Mouse (Mus musculus): ENCODE measurements around the gene Dnah14. TPM values are rescaled to one million over a fixed set of nuclear protein-coding genes. Genes with fewer than 3 reads are reported as not detected.

Dnah14 gene
- total and polyA plus RNA-seq, 2 experiments from 2014 or later: 0.56 TPM; not detected in 1

DNA sequence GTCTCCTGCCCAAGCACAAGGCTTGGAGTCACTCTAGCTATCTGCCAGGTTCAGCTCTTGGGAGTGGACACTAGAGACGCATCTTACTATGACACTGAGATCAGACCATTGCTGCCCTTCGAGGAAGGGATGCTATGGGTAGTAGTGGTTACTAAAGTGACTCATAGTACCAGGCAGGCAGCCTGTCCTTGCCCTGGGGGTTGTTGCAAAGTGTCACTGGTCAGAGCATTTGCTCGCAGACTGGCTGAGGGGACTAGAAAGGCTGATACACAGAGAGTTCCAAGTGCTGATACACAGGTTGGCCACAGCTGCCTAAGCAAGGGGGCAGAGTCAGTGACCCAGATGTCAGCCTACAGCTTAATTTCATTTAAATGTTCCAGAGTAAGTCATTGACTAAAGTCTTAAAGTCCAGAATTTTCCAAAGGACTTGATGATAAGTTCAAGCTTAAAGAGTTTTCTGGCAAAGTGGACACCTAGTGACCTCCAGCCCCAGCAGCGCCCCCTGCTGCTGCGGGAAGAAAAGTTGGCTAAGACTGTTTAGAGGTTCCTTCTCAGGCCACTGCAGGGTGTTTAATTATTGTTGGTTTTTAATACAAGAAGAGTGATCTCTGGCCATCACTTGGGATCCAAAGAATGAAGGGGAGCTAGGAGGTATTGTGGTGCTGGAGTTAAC, 32.5 kb upstream of the Dnah14 start:
- H3K27me3 ChIP-seq (ENCODE audit: control insufficient read depth, insufficient read depth, low read length): no peaks in the 10 kb centered on the region
- ATAC-seq (ENCODE audit: insufficient read depth, low read depth): no peak
- no peak overlapping the region for H3K4me2 ChIP-seq (ENCODE audit: low read depth, low read length)
- TF ChIP-seq EP300 (IDR thresholded peaks at IDR 0.05; ENCODE audit: low read depth) (no peak), CTCF (IDR thresholded peaks at IDR 0.05; ENCODE audit: low read depth) (peak; percentile 44)
- H3K36me3 ChIP-seq (replicated peaks; ENCODE audit: control insufficient read depth, insufficient read depth, low read length): no peaks in the 10 kb centered on the region
- H3K4me1 ChIP-seq (ENCODE audit: control insufficient read depth, insufficient read depth): no peaks in the 10 kb centered on the region
- H3K27ac ChIP-seq (ENCODE audit: low read depth): no peak overlapping the region
- H3K9ac ChIP-seq (replicated peaks; ENCODE audit: low read depth, low read length): no peak overlapping the region
- no peak overlapping the region for H3K4me3 ChIP-seq (ENCODE audit: low read depth, low read length)
- WGBS: 72% methylated on average over 5 of the region's 5 CpGs
- H3K9me3 ChIP-seq (replicated peaks; ENCODE audit: control insufficient read depth, low read length): no peaks in the 10 kb centered on the region
- peak; percentile 39 for DNase-seq (ENCODE audit: low spot score)

DNA sequence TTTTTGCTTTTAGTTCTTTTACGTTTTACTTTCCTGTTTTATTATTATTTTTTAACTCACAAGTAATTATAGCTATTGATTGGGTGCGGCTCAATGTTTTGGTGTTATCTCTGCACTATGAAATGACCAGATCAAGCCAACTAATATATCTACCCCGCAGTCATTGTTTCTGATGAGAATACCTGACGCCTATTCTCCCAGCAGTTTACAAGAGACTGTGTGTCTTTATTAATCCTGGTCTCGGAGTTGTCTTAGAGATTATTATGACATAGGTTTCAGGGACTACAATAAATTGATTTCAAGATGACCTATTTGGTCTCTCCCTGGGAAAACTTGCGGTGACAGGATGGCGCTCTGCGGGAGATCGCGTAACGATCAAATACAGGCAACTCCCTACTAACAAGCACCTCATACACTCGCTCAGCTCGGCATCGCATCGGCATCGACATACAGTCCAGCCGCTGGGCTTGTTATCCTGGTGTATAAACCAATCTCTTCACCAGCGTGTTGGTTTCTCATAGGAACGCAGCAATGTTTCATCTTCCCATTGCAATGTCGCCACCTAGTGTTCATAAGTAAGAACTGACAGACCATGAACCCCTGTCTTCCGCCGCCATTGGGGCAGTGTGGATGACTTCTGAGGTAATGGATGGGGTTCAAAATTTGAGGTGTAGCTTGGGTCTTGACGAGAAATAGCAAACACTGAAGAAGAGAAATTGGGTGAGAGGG, 31.2 kb upstream of the Dnah14 start:
- 29% methylated on average over 23 of the region's 23 CpGs for WGBS
- no peak; the same call in 1 of the 2 replicates for ATAC-seq (ENCODE audit: insufficient read depth, low read depth)
- no peak overlapping the region for H3K27ac ChIP-seq (ENCODE audit: low read depth)

DNA sequence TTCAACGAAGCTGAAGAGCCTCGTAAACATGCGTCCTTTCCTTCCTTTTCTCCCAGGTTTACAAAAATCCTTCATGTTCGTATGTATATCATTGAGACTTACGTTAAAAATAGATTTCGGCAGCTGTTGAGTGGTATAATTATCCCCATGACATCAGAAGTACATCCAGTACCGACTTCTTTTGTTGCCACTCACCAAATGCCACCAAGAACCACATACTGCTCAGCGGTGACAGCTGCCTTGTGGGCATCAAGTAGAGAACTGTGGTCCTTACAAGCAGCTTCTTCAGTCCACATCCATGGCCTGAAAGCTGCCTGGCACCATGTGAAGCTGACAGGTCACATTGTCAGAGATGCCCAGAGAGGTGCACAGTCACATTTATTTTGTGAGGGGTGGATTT, 26.4 kb upstream of the Dnah14 start:
- H3K4me2 ChIP-seq (ENCODE audit: low read depth, low read length): no peak overlapping the region
- H3K9ac ChIP-seq (replicated peaks; ENCODE audit: low read depth, low read length): no peak overlapping the region
- TF ChIP-seq EP300 (IDR thresholded peaks at IDR 0.05; ENCODE audit: low read depth) (no peak), CTCF (IDR thresholded peaks at IDR 0.05; ENCODE audit: low read depth) (no peak)
- no peak overlapping the region for H3K27ac ChIP-seq (ENCODE audit: low read depth)
- no peaks in the 10 kb centered on the region for H3K9me3 ChIP-seq (replicated peaks; ENCODE audit: control insufficient read depth, low read length)
- WGBS: 70% methylated on average over 8 of the region's 8 CpGs
- DNase-seq (ENCODE audit: low spot score): no peak
- ATAC-seq (ENCODE audit: insufficient read depth, low read depth): no peak
- 0 out of 2 replicates have a peak, but pooled peaks cover 3% of the 10 kb centered on the region for H3K27me3 ChIP-seq (ENCODE audit: control insufficient read depth, insufficient read depth, low read length)
- H3K36me3 ChIP-seq (replicated peaks; ENCODE audit: control insufficient read depth, insufficient read depth, low read length): no peaks in the 10 kb centered on the region
- H3K4me3 ChIP-seq (ENCODE audit: low read depth, low read length): no peak overlapping the region
- peaks cover 5% of the 10 kb centered on the region; the same call in 1 of the 2 replicates for H3K4me1 ChIP-seq (ENCODE audit: control insufficient read depth, insufficient read depth)

More for the DNA sequence above, 31.2 kb upstream of the Dnah14 start:
- Histone ChIP-seq H3K4me2 (ENCODE audit: low read depth, low read length) (0 out of 2 replicates have a peak overlapping the region, but pooled peaks have one; percentile 12), H3K36me3 (replicated peaks; ENCODE audit: control insufficient read depth, insufficient read depth, low read length) (no peaks in the 10 kb centered on the region), H3K4me3 (ENCODE audit: low read depth, low read length) (no peak overlapping the region), H3K9ac (replicated peaks; ENCODE audit: low read depth, low read length) (no peak overlapping the region), H3K27me3 (ENCODE audit: control insufficient read depth, insufficient read depth, low read length) (0 out of 2 replicates have a peak, but pooled peaks cover 3% of the 10 kb centered on the region), H3K9me3 (replicated peaks; ENCODE audit: control insufficient read depth, low read length) (no peaks in the 10 kb centered on the region), H3K4me1 (ENCODE audit: control insufficient read depth, insufficient read depth) (no peaks in the 10 kb centered on the region)
- DNase-seq (ENCODE audit: low spot score): peak; percentile 81
- TF ChIP-seq CTCF (IDR thresholded peaks at IDR 0.05; ENCODE audit: low read depth): peak; percentile 96
- TF ChIP-seq EP300 (IDR thresholded peaks at IDR 0.05; ENCODE audit: low read depth): no peak

DNA sequence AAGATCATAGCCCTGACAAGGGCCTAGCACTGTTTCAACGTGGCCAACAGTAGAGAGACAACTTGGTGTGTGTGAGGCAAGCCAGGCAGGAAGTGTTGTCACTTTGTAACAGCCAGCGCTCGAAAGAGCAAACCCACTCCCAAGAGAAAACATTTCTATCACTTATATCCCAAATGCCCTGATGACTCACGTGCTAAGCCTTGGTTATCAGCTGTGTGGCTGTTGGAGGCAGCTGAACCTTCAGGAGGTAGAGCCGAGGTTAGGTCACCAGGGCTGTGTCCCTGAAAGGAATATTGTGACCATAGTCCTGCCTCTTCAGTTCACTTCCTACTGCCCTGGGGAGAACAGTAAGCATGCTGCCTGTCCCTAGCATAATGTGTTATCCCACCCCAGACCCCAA, 25.5 kb upstream of the Dnah14 start:
- H3K27me3 ChIP-seq (ENCODE audit: control insufficient read depth, insufficient read depth, low read length): 0 out of 2 replicates have a peak, but pooled peaks cover 3% of the 10 kb centered on the region
- H3K9me3 ChIP-seq (replicated peaks; ENCODE audit: control insufficient read depth, low read length): no peaks in the 10 kb centered on the region
- no peak for DNase-seq (ENCODE audit: low spot score)
- no peak overlapping the region for H3K27ac ChIP-seq (ENCODE audit: low read depth)
- peaks cover 5% of the 10 kb centered on the region; the same call in 1 of the 2 replicates for H3K4me1 ChIP-seq (ENCODE audit: control insufficient read depth, insufficient read depth)
- 25% methylated on average over 5 of the region's 5 CpGs for WGBS
- TF ChIP-seq EP300 (IDR thresholded peaks at IDR 0.05; ENCODE audit: low read depth) (no peak), CTCF (IDR thresholded peaks at IDR 0.05; ENCODE audit: low read depth) (no peak)
- no peak overlapping the region for H3K9ac ChIP-seq (replicated peaks; ENCODE audit: low read depth, low read length)
- ATAC-seq (ENCODE audit: insufficient read depth, low read depth): no peak
- no peaks in the 10 kb centered on the region for H3K36me3 ChIP-seq (replicated peaks; ENCODE audit: control insufficient read depth, insufficient read depth, low read length)
- no peak overlapping the region for H3K4me2 ChIP-seq (ENCODE audit: low read depth, low read length)
- H3K4me3 ChIP-seq (ENCODE audit: low read depth, low read length): no peak overlapping the region

DNA sequence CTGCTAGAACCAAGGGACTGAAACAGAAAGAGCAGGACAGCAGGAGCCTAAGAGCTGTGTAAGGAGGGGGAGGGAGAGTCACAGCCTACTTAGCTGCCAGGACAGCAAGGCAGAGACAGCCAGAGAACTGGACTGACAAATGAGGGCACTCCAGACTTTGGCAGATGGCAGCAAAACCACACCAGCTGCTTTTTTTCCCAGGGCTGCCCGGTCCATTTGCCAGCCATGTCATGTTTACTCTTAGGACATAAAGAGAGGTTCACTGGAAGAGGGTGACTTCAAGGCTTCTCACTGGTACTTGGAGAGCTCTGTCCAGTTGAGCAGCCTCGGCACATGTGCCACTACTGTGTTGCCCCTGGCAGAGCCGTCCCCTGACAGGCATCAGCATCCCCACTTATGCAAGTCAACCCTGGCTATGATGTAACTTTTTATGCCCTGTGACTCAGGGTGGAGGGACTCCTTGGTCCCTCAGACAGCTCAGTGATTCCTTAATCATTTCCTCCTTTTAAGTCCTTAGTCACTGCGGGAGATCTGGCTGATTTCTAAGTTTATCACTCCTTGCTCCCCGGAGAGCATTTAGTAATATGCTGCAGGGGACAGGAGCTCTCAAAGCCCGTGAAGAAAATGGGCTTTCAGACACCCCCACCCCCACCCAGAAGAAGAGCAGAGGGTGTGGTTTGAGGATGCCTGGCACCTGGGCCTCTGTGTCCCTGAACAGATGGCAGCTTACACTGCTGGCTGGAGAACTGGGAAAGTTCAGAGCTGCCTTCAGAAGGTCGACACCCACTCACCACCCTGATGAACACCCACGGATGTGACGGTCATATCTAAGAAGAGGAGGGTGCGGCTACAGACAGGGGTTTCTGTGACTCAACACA, 23.6 kb upstream of the Dnah14 start:
- Histone ChIP-seq H3K4me1 (ENCODE audit: control insufficient read depth, insufficient read depth) (peaks cover 5% of the 10 kb centered on the region; the same call in 1 of the 2 replicates), H3K4me3 (ENCODE audit: low read depth, low read length) (no peak overlapping the region), H3K9ac (replicated peaks; ENCODE audit: low read depth, low read length) (no peak overlapping the region), H3K36me3 (replicated peaks; ENCODE audit: control insufficient read depth, insufficient read depth, low read length) (no peaks in the 10 kb centered on the region), H3K27ac (ENCODE audit: low read depth) (no peak overlapping the region), H3K27me3 (ENCODE audit: control insufficient read depth, insufficient read depth, low read length) (0 out of 2 replicates have a peak, but pooled peaks cover 3% of the 10 kb centered on the region), H3K4me2 (ENCODE audit: low read depth, low read length) (no peak overlapping the region), H3K9me3 (replicated peaks; ENCODE audit: control insufficient read depth, low read length) (no peaks in the 10 kb centered on the region)
- no peak for ATAC-seq (ENCODE audit: insufficient read depth, low read depth)
- no peak for DNase-seq (ENCODE audit: low spot score)
- 35% methylated on average over 10 of the region's 10 CpGs for whole genome bisulfite sequencing
- TF ChIP-seq CTCF (IDR thresholded peaks at IDR 0.05; ENCODE audit: low read depth) (no peak), EP300 (IDR thresholded peaks at IDR 0.05; ENCODE audit: low read depth) (no peak)

Data from heart, postnatal 0 days (tissue).